Mouse (Mus musculus): ENCODE data around the gene Prkcq.

- TF ChIP-seq GATA1 (IDR thresholded peaks at IDR 0.05; ENCODE audit: borderline replicate concordance, low read length), result no peak
- TF ChIP-seq FLI1 (IDR thresholded peaks at IDR 0.05; ENCODE audit: low read length), result no peak
Observed at GRCm38 (mm10) chr2:11265455-11265854, 93.5 kb downstream of the Prkcq start.

Measured in megakaryocyte, embryonic 14.5 days (primary cell).